Mouse (Mus musculus): ENCODE data around the gene Irak2.

The Irak2 gene

GRCm38 (mm10) chr6:113638302-113639040 lies at the start of gene Irak2:
TSS of gene Irak2 (plus strand) at chr6:113638467.
- DNase-seq (ENCODE audit: low read depth, low spot score): peak; percentile 91

GRCm38 (mm10) chr6:113592637-113593036 lies 45.6 kb upstream of the Irak2 start:
- no peak for DNase-seq (ENCODE audit: low read depth, low spot score)

- no peak for DNase-seq (ENCODE audit: low read depth, low spot score)
Measured at GRCm38 (mm10) chr6:113597945-113598344, 40.3 kb upstream of the Irak2 start.

GRCm38 (mm10) chr6:113599833-113600232 lies 38.4 kb upstream of the Irak2 start:
- DNase-seq (ENCODE audit: low read depth, low spot score): no peak

- no peak for DNase-seq (ENCODE audit: low read depth, low spot score)
Measured at GRCm38 (mm10) chr6:113600543-113601139, 37.6 kb upstream of the Irak2 start, which contains the start of gene Fancd2os. TSS of gene Fancd2os (minus strand) at chr6:113600715.

GRCm38 (mm10) chr6:113602821-113603220 lies 35.4 kb upstream of the Irak2 start:
- no peak for DNase-seq (ENCODE audit: low read depth, low spot score)

- DNase-seq (ENCODE audit: low read depth, low spot score): no peak
Measured at GRCm38 (mm10) chr6:113603993-113604392, 34.3 kb upstream of the Irak2 start.

- DNase-seq (ENCODE audit: low read depth, low spot score): peak; percentile 90
Measured at GRCm38 (mm10) chr6:113604432-113605223, 33.6 kb upstream of the Irak2 start, which contains the start of gene Brk1. TSS of gene Brk1 (plus strand) at chr6:113604772.

GRCm38 (mm10) chr6:113605224-113605545 lies 33.1 kb upstream of the Irak2 start:
- DNase-seq (ENCODE audit: low read depth, low spot score): no peak

GRCm38 (mm10) chr6:113608871-113609270 lies 29.4 kb upstream of the Irak2 start:
- no peak for DNase-seq (ENCODE audit: low read depth, low spot score)

- DNase-seq (ENCODE audit: low read depth, low spot score): no peak
Measured at GRCm38 (mm10) chr6:113609293-113609692, 29.0 kb upstream of the Irak2 start.

- no peak for DNase-seq (ENCODE audit: low read depth, low spot score)
Measured at GRCm38 (mm10) chr6:113612258-113612969, 25.9 kb upstream of the Irak2 start.

GRCm38 (mm10) chr6:113614152-113614551 lies 24.1 kb upstream of the Irak2 start:
- DNase-seq (ENCODE audit: low read depth, low spot score): no peak

GRCm38 (mm10) chr6:113614997-113615396 lies 23.3 kb upstream of the Irak2 start:
- no peak for DNase-seq (ENCODE audit: low read depth, low spot score)

- no peak for DNase-seq (ENCODE audit: low read depth, low spot score)
Measured at GRCm38 (mm10) chr6:113615489-113615888, 22.8 kb upstream of the Irak2 start.

- DNase-seq (ENCODE audit: low read depth, low spot score): no peak
Measured at GRCm38 (mm10) chr6:113623386-113623785, 14.9 kb upstream of the Irak2 start.

- peak; percentile 88 for DNase-seq (ENCODE audit: low read depth, low spot score)
Measured at GRCm38 (mm10) chr6:113623941-113624751, 14.1 kb upstream of the Irak2 start, which contains the start of gene Vhl. TSS of gene Vhl (plus strand) at chr6:113623959.

GRCm38 (mm10) chr6:113624989-113625770 lies 13.1 kb upstream of the Irak2 start:
- DNase-seq (ENCODE audit: low read depth, low spot score): no peak

GRCm38 (mm10) chr6:113630322-113630721 lies 7.9 kb upstream of the Irak2 start:
- no peak for DNase-seq (ENCODE audit: low read depth, low spot score)

- DNase-seq (ENCODE audit: low read depth, low spot score): no peak
Measured at GRCm38 (mm10) chr6:113632863-113633262, 5.4 kb upstream of the Irak2 start.
